Mouse (Mus musculus): Measurements from ENCODE around the gene Pwp1. TPM values are rescaled to one million over a fixed set of nuclear protein-coding genes. Genes with fewer than 3 reads are reported as not detected.
"Not testable (repeated sequence)": the region's sequence is repeated elsewhere in the genome, so short reads cannot be mapped to it uniquely, and the experiment has no call there.

The Pwp1 gene
- 45.9 and 48.1 TPM in 2 replicates for polyA plus RNA-seq (2016; fragmentation: Nextera tagmentation; extraction: Ambion mirVana)

GRCm38 (mm10) chr10:85829085-85829853, at the start of gene Pwp1:
Pwp1 (plus strand) TSS chr10:85829494.
- Histone ChIP-seq H3K9ac (peak within 1 kb of the TSS; percentile 79), H3K4me3 (peak within 1 kb of the TSS; percentile 59), H3K4me2 (peak within 1 kb of the TSS; percentile 79), H3K27ac (ENCODE audit: poor library complexity, severe bottlenecking) (peak within 1 kb of the TSS; percentile 34; the same call in 1 of the 2 replicates)
- H3K4me1 ChIP-seq (replicated peaks); H3K36me3 ChIP-seq; H3K27me3 ChIP-seq (replicated peaks); H3K9me3 ChIP-seq (replicated peaks): not testable (repeated sequence)
- ATAC-seq (ENCODE audit: insufficient number of reproducible peaks, low FRiP score), result peak; percentile 81
- WGBS, result 4% methylated on average over 48 of the region's 49 CpGs

- H3K36me3 ChIP-seq; H3K4me1 ChIP-seq (replicated peaks); H3K9ac ChIP-seq; H3K4me3 ChIP-seq; ATAC-seq (ENCODE audit: insufficient number of reproducible peaks, low FRiP score); H3K27me3 ChIP-seq (replicated peaks); H3K4me2 ChIP-seq; H3K9me3 ChIP-seq (replicated peaks); H3K27ac ChIP-seq (ENCODE audit: poor library complexity, severe bottlenecking): not testable (repeated sequence)
- WGBS, result 84% methylated on average over 1 of the region's 3 CpGs
Observed at GRCm38 (mm10) chr10:85822143-85822696, 7.1 kb upstream of the Pwp1 start.

- H3K27ac ChIP-seq (ENCODE audit: poor library complexity, severe bottlenecking), result peak overlapping the region; percentile 54
- not testable (repeated sequence) for H3K9me3 ChIP-seq (replicated peaks); H3K36me3 ChIP-seq; H3K27me3 ChIP-seq (replicated peaks); H3K4me1 ChIP-seq (replicated peaks); H3K4me3 ChIP-seq; H3K4me2 ChIP-seq; H3K9ac ChIP-seq
- peak; percentile 63 for ATAC-seq (ENCODE audit: insufficient number of reproducible peaks, low FRiP score)
- WGBS, result 56% methylated on average over 1 of the region's 1 CpGs
Observed at GRCm38 (mm10) chr10:85823752-85824151, 5.5 kb upstream of the Pwp1 start.

- 75% methylated on average over 5 of the region's 5 CpGs for WGBS
- H3K4me3 ChIP-seq, result peak overlapping the region; percentile 59
- H3K36me3 ChIP-seq; H3K9ac ChIP-seq; H3K27ac ChIP-seq (ENCODE audit: poor library complexity, severe bottlenecking); H3K9me3 ChIP-seq (replicated peaks); H3K27me3 ChIP-seq (replicated peaks); ATAC-seq (ENCODE audit: insufficient number of reproducible peaks, low FRiP score); H3K4me1 ChIP-seq (replicated peaks): not testable (repeated sequence)
- peak overlapping the region; percentile 79 for H3K4me2 ChIP-seq
Observed at GRCm38 (mm10) chr10:85828722-85829084, 591 bp upstream of the Pwp1 start.

- 50% methylated on average over 4 of the region's 4 CpGs for WGBS
Observed at GRCm38 (mm10) chr10:85846105-85846862, 17.0 kb downstream of the Pwp1 start.

GRCm38 (mm10) chr10:85871698-85872478, 42.6 kb downstream of the Pwp1 start:
- H3K4me3 ChIP-seq, result peak overlapping the region; percentile 85
- no peaks in the 10 kb centered on the region for H3K27me3 ChIP-seq (replicated peaks)
- peaks cover 13% of the 10 kb centered on the region for H3K4me1 ChIP-seq (replicated peaks)
- no peaks in the 10 kb centered on the region for H3K9me3 ChIP-seq (replicated peaks)
- WGBS, result under 1% methylated on average over 55 of the region's 55 CpGs
- ATAC-seq (ENCODE audit: insufficient number of reproducible peaks, low FRiP score), result peak; percentile 96
- peaks cover 30% of the 10 kb centered on the region for H3K36me3 ChIP-seq
- peak overlapping the region; percentile 93 for H3K4me2 ChIP-seq
- peak overlapping the region; percentile 93 for H3K9ac ChIP-seq
- H3K27ac ChIP-seq (ENCODE audit: poor library complexity, severe bottlenecking), result peak overlapping the region; percentile 44

More at GRCm38 (mm10) chr10:85846105-85846862, 17.0 kb downstream of the Pwp1 start:
- no peaks in the 10 kb centered on the region for H3K36me3 ChIP-seq
- 0 out of 2 replicates have a peak, but pooled peaks cover 8% of the 10 kb centered on the region for H3K4me1 ChIP-seq (replicated peaks)
- ATAC-seq (ENCODE audit: insufficient number of reproducible peaks, low FRiP score), result no peak
- no peaks in the 10 kb centered on the region for H3K27me3 ChIP-seq (replicated peaks)
- H3K4me2 ChIP-seq, result no peak overlapping the region
- no peak overlapping the region for H3K4me3 ChIP-seq
- no peaks in the 10 kb centered on the region for H3K9me3 ChIP-seq (replicated peaks)
- H3K27ac ChIP-seq (ENCODE audit: poor library complexity, severe bottlenecking), result no peak overlapping the region
- H3K9ac ChIP-seq, result no peak overlapping the region

- H3K27me3 ChIP-seq (replicated peaks), result no peaks in the 10 kb centered on the region
- peak overlapping the region; percentile 93 for H3K4me2 ChIP-seq
- H3K36me3 ChIP-seq, result peaks cover 34% of the 10 kb centered on the region
- H3K9me3 ChIP-seq (replicated peaks), result no peaks in the 10 kb centered on the region
- peak overlapping the region; percentile 93 for H3K9ac ChIP-seq
- no peak overlapping the region for H3K27ac ChIP-seq (ENCODE audit: poor library complexity, severe bottlenecking)
- H3K4me3 ChIP-seq, result peak overlapping the region; percentile 85
- peaks cover 13% of the 10 kb centered on the region for H3K4me1 ChIP-seq (replicated peaks)
- no peak for ATAC-seq (ENCODE audit: insufficient number of reproducible peaks, low FRiP score)
- 3% methylated on average over 5 of the region's 5 CpGs for WGBS
Observed at GRCm38 (mm10) chr10:85872479-85872773, 43.1 kb downstream of the Pwp1 start.

- ATAC-seq (ENCODE audit: insufficient number of reproducible peaks, low FRiP score), result no peak
- Histone ChIP-seq H3K4me1 (replicated peaks) (peaks cover 13% of the 10 kb centered on the region), H3K27ac (ENCODE audit: poor library complexity, severe bottlenecking) (no peak overlapping the region), H3K9ac (no peak overlapping the region), H3K4me3 (no peak overlapping the region), H3K4me2 (no peak overlapping the region), H3K36me3 (peaks cover 47% of the 10 kb centered on the region), H3K27me3 (replicated peaks) (no peaks in the 10 kb centered on the region), H3K9me3 (replicated peaks) (no peaks in the 10 kb centered on the region)
- WGBS, result 89% methylated on average over 13 of the region's 13 CpGs
Observed at GRCm38 (mm10) chr10:85873861-85874544, 44.7 kb downstream of the Pwp1 start.

- H3K4me1 ChIP-seq (replicated peaks), result peaks cover 13% of the 10 kb centered on the region
- H3K36me3 ChIP-seq, result peaks cover 64% of the 10 kb centered on the region
- H3K4me2 ChIP-seq, result no peak overlapping the region
- H3K9me3 ChIP-seq (replicated peaks), result no peaks in the 10 kb centered on the region
- no peak overlapping the region for H3K4me3 ChIP-seq
- WGBS, result 90% methylated on average over 5 of the region's 5 CpGs
- no peak for ATAC-seq (ENCODE audit: insufficient number of reproducible peaks, low FRiP score)
- no peak overlapping the region for H3K27ac ChIP-seq (ENCODE audit: poor library complexity, severe bottlenecking)
- no peak overlapping the region for H3K9ac ChIP-seq
- H3K27me3 ChIP-seq (replicated peaks), result no peaks in the 10 kb centered on the region
Observed at GRCm38 (mm10) chr10:85875812-85876211, 46.5 kb downstream of the Pwp1 start.

GRCm38 (mm10) chr10:85879886-85880486, 50.7 kb downstream of the Pwp1 start:
- H3K27me3 ChIP-seq (replicated peaks), result no peaks in the 10 kb centered on the region
- H3K4me1 ChIP-seq (replicated peaks), result no peaks in the 10 kb centered on the region
- no peak overlapping the region for H3K4me3 ChIP-seq
- H3K36me3 ChIP-seq, result peaks cover 86% of the 10 kb centered on the region
- no peak overlapping the region for H3K9ac ChIP-seq
- no peak for ATAC-seq (ENCODE audit: insufficient number of reproducible peaks, low FRiP score)
- no peak overlapping the region for H3K4me2 ChIP-seq
- H3K9me3 ChIP-seq (replicated peaks), result no peaks in the 10 kb centered on the region
- 88% methylated on average over 8 of the region's 8 CpGs for WGBS
- H3K27ac ChIP-seq (ENCODE audit: poor library complexity, severe bottlenecking), result no peak overlapping the region
